Mouse (Mus musculus): ENCODE measurements around the gene Myh3.

Myh3 gene

DNA sequence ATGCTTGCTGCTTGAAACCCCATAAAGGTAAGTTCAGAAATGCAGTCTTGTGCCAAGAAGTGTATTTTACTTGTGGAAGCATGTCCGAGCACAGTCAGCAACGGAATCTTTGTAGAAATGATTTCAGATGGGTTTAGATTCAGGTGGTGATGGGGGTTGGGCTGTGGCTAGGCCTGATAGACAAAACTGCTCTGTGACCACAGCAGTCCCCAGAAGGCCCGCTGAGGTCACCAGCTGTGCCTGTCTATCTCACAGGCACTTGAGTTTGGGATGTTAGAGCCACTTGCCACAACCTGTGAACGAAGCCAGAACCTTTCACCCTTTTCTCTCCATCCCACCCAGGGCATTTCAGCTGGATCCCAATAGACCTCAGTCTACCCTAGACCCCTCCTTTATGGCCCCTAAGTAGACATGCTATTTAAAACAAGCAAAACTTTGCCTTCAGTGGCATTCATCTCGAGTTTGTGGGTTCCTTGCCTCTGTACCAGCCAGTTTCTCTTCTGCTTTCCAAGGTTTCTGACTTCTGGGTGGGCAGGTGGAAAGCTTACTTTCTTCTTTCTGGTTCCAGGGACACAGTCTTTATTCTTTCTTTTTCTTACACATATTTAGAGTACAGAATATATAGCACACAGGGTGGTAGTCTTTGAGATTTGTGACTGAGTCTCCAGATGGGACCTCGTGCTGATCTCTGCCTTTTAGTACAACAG, 66.6 kb downstream of the Myh3 start:
- no peak for DNase-seq (ENCODE audit: low spot score in 2 of 2)

DNA sequence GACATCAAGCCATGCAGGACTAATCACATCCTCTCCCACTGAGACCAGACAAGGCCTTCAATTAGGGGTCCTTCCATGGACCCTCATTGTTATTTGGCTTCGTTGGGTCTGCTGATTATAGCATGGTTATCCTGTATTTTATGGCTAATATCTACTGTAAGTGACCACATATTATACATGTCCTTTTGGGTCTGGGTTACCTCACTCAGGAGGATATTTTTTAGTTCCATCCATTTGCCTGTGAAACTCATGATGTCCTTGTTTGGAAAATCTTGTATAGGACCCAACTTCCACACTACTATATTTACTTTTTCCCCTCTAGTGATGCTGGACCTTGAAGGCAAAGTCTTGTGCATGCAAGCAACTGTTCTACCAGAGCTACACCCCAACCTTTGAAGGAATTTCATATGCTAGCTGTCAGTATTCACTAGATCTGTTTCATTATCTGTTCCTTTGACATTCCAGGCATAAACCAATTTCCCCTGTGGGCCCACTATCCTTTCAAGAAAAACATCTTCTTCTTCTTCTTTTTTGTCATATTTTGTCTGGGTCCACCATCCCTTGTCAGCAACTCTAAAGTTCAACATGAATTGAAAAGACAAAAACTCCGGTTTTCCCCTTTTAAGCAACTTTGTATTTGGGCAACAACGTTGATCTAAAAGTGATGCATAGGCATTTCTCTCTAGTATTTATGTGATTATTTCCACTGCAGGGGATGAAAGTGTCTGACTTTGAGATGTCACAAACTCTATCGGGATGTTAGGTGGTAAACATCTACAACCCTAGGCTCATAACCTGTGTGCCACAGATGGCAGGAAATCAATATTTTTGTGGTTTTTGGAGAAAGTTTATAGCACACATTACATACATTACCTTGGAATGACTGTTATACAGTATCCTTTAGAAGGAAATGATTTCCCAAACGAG, 67.6 kb downstream of the Myh3 start:
- no peak for DNase-seq (ENCODE audit: low spot score in 2 of 2)

DNA sequence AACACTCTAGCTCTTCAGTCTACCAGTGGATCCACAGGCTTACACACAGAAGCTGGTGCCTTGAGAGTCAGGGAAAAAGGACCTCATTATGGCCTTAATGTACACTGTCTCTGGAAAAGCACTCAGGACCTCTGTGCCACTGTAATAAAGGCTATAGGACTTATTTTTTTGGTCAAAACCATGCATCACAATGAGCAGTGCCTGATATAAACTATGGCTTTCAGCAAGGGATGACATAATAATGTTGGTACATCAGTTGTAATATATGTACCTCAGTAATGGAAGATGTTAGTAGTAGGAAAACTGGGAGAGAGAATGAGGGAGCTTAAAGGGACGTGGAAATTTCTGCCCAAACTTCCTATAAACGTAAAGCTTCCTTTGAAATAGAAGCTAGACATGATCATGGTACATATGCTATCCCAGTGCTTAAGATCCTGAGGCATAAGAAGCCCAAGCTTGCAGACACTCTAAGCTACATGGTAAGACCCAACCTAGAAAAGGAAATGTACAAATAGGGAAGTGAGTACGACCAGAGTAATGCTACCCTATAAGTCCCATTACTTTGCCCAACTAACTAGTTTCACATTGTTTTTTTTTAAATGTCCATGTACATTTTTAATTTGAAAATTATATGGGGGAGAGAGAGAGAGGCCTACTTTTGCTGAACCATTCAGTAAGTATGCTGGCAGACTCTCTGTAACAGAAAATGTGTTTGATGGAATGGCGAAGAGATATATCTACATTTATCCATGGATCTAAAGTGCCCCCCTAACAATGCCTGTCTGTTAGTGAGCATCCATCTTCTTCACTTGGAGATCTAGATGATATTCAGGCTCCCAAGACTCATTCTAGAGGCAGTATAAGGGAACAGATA, 68.5 kb downstream of the Myh3 start:
- no peak for DNase-seq (ENCODE audit: low spot score in 2 of 2)

DNA sequence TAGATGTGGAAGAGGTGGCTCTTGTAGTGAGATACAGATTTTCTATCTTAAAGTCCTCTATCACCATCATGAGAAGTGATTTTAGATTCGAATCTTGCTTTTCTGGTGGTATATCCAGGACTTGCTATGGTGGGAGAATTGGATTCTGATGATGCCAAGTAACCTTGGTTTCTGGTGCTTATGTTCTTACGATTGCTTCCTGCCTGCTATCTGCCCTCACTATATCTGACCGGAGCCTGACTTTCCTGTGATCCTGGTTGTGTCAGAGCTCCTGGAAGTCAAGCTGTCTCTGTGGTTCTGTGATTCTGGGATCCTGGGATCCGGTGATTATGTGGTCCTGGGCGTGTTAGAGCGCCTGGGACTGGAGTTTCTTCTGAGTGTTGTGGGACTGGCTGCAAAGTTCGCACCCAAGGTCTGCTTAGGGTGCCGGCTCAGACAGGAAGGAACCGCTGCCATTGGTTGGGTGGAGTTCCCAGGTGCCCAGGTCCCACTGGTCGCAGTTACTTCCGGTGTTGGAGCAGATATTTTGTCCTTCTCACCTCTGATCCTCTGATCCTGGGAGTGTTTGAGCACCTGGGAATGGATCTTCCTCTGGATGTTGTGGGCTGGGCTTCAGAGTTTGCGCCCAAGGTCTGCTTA, 69.3 kb downstream of the Myh3 start:
- DNase-seq (ENCODE audit: low spot score in 2 of 2): no peak

DNA sequence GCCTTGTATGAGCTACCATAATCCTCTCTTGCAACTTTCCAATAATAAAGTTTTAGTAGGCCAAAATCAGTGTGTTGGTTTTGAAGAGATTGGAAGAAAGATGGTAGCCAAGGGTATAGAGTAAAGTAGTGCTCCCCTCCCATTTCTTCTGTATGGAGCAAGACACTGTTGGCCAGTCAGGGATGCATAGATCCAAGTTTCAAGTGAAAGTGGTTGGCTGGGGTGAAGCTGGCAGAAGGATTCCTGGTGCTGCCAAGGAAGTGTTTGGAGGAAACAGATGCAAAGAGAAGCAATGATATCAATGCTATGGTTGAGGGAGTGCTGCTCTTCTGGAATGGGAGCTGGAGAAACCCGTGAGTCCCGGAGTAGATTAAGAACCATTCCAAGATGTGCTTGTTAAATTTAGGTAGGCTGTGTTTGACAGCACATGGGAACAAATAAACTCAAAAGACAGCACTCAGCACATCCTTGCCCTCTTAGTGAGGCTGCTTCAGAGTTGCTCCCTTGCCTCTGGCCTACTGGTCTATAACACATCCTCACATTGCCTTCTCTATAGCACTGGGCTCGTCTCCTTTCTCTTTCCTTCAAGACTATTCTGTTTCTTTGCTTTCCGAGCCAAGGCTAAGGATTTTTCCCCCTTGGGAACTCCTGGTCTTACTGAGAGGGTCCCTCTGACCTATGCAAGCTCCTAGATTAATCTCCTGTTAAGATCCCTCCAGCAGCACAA, 70.3 kb downstream of the Myh3 start:
- no peak for DNase-seq (ENCODE audit: low spot score in 2 of 2)

DNA sequence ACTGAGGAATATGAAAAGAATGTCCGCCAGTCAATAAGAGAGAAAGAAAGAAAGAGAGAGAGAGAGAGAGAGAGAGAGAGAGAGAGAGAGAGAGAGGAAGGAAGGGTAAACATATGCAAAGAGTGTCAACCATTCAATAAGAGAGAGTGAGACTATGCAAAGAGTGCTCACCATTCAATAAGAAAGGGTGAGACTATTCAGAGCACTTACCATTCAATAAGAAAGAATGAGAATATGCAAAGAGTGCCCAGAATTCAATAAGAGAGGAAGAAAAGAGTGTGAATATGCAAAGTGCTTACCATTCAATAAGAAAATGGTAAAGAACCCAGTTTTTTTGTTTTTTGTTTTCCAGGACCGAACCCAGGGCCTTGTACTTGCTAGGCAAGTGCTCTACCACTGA, 72.1 kb downstream of the Myh3 start:
- no peak for DNase-seq (ENCODE audit: low spot score in 2 of 2)

DNA sequence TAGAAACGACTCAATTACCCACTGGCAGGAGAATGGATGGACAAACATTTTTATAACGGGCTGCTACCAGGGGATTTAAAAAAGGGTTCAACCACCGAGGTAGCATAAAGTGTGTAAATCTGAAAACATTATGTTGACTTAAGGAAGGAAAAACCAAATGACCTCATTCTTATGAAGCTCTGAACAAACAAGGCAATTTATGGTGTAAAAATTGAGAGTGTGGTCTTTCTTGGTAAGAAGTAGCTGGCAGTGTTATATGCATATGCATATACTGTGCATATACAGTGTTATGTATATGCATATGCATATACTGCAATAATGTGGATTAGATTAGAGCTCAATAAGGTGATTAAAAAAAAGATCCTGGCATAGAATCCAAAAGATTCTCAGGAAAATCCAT, 73.1 kb downstream of the Myh3 start:
- DNase-seq (ENCODE audit: low spot score in 2 of 2): no peak

Data from frontal cortex, postnatal 14 days (tissue).